Mouse (Mus musculus): ENCODE measurements around the gene Cdk19. TPM values are rescaled to one million over a fixed set of nuclear protein-coding genes. Genes with fewer than 3 reads are reported as not detected.
"Not testable (repeated sequence)": the region's sequence is repeated elsewhere in the genome, so short reads cannot be mapped to it uniquely, and the experiment has no call there.

The Cdk19 gene
- 7.5 and 9.1 TPM in 2 replicates for polyA plus RNA-seq (2014; fragmentation: Nextera tagmentation; extraction: Ambion mirVana)

DNA sequence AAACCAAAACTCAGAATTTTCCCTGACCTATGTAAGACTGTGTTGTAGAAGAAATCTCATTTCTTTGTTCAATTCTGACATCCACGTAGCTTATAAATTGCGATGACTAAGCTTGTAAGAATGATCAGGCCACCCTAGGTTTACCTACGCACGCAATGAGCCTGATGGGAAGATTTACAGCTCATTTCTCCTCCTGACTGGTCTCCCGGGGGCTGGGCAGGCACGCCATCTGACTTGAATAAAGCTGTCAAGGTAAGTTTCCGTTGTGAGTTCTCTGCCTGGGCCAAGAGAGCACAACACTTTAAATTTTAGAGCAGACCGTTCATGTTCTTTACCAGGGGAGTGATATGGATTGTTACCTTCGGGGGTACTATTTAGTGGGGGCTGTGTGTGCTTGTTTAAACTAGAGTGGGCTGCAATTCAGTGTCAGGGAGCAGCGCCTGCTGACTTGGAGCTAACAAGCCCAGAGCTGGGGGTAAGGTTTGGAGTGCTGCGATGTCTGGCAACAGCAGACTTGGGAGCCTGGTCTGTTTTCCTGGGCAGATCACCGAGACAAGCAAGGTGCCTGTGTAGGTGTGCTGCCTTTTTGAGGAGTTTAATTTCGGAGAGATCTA is at the start of gene Cdk19:
Gene Cdk19 (plus strand): TSS at position 214 of the 614 bp plus-strand sequence.
- no peak within 1 kb of the TSS for H3K27ac ChIP-seq (replicated peaks in 1 of 2; ENCODE audit: control insufficient read depth in 1 of 2, insufficient read depth in 1 of 2, low read depth in 2 of 2, low read length in 2 of 2)
- H3K9ac ChIP-seq (ENCODE audit: low read length) = no peak within 1 kb of the TSS
- ATAC-seq (ENCODE audit: insufficient number of reproducible peaks, insufficient read depth, low FRiP score, low read depth) = no peak
- H3K9me3 ChIP-seq (ENCODE audit: control insufficient read depth, low read length) = no peaks in the 10 kb centered on the region
- H3K36me3 ChIP-seq (ENCODE audit: control insufficient read depth, insufficient read depth, low read length) = no peaks in the 10 kb centered on the region
- no peaks in the 10 kb centered on the region for H3K4me1 ChIP-seq (ENCODE audit: control insufficient read depth in 2 of 2, insufficient read depth in 2 of 2, low read length in 2 of 2)
- 46% methylated on average over 13 of the region's 13 CpGs for WGBS
- no peak within 1 kb of the TSS for H3K4me3 ChIP-seq (ENCODE audit: control insufficient read depth in 1 of 2, insufficient read depth in 1 of 2, low read depth in 1 of 2, low read length in 2 of 2)
- H3K27me3 ChIP-seq (ENCODE audit: control insufficient read depth, insufficient read depth, low read length) = no peaks in the 10 kb centered on the region
- H3K4me2 ChIP-seq (ENCODE audit: low read length) = no peak within 1 kb of the TSS

DNA sequence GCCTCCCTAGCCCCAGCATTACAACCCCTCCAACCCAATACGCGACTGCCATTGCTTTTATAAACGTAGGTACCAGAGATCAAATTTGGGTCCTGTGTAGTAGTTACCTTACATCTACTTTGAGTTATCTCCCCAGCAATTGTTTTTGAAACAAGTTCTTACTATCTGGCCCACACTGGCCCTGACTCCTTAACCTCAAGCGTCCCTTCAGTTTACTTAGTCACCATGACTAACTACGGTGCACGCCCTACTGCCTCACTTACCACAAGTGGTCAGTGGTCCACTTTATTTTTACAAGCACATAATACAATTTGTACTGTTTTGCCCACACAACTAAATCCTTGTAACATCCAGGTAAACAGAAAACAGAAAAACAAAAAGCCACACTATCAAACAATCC is 46.7 kb upstream of the Cdk19 start:
- H3K9ac ChIP-seq (ENCODE audit: low read length) = no peak overlapping the region
- WGBS = 90% methylated on average over 6 of the region's 6 CpGs
- H3K4me2 ChIP-seq (ENCODE audit: low read length) = no peak overlapping the region
- H3K27me3 ChIP-seq (ENCODE audit: control insufficient read depth, insufficient read depth, low read length) = no peaks in the 10 kb centered on the region
- peaks cover 52% of the 10 kb centered on the region for H3K36me3 ChIP-seq (ENCODE audit: control insufficient read depth, insufficient read depth, low read length)
- H3K4me1 ChIP-seq (ENCODE audit: control insufficient read depth in 2 of 2, insufficient read depth in 2 of 2, low read length in 2 of 2) = no peaks in the 10 kb centered on the region
- ATAC-seq (ENCODE audit: insufficient number of reproducible peaks, insufficient read depth, low FRiP score, low read depth) = no peak
- no peak overlapping the region for H3K27ac ChIP-seq (replicated peaks in 1 of 2; ENCODE audit: control insufficient read depth in 1 of 2, insufficient read depth in 1 of 2, low read depth in 2 of 2, low read length in 2 of 2)
- H3K9me3 ChIP-seq (ENCODE audit: control insufficient read depth, low read length) = no peaks in the 10 kb centered on the region
- no peak overlapping the region for H3K4me3 ChIP-seq (ENCODE audit: control insufficient read depth in 1 of 2, insufficient read depth in 1 of 2, low read depth in 1 of 2, low read length in 2 of 2)

DNA sequence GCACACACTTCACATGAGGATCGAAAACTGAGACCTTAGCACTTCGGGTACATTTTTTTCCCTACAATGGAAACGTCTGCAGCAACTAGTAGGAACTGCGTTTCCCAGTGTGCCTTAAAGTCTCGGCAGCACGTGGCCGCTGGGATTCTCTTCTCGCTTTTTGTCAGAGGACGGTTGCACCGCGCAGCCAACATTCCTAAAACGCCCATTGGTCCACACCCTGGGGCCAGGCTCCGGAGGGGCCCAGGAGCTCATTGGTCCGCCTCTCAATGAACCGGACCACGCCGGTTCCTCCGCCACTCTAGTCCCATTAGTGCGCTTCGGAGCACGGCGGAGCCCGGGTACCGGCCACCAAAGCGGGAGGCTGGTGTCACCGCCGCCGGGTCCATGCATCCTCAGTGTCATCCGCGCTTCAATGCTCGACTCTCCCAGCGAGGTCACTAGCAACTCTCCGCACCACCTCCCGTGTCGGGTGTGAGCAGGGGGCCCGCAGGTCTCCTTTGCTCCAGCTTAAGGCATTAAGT is 38.7 kb upstream of the Cdk19 start:
- under 1% methylated on average over 36 of the region's 36 CpGs for WGBS
- peak; percentile 73 for ATAC-seq (ENCODE audit: insufficient number of reproducible peaks, insufficient read depth, low FRiP score, low read depth)

DNA sequence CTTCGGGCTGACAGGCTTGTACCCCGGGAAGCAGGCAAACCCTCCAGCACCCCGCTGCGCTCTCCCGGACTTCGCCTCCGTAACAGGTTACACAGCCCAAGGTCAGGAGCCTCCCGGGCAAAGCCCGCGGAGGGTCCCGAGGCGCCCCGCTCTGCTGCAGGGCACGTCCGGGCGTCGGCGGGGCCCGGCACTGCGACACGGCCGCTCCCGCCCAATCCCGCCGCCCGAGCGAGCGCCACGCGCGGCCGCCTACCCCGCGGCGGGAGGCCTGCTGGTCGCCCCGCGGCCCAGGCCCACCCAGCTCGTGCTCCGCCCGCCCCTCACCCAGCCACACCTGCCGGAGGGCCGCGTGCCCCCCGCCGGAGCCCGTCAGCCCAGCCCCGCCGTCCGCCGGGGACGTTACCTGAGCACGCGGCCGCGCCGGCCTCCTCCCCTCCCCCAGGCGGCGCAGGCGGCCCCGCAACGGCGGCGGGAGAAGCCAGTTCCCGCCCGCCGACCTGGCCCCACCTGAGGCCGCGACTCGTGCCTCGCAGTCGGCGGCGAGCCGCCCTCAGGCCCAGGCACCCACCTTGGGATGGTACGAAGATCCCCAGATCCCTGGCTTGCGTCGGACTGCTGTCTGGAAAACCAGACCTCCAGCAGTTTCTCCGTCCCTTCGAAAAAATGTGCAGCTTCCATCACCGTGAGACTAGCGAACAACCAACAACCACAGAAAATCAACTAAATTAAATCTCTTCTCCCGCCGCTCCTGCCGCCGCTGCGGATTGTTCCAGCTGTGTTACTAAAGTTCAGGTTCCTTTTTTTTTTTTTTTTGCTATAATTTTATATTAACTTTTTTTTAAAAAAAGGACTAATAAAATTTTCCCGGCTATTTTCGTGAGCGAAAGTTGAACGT is 37.9 kb upstream of the Cdk19 start:
- under 1% methylated on average over 54 of the region's 91 CpGs for WGBS
- not testable (repeated sequence) for H3K36me3 ChIP-seq (ENCODE audit: control insufficient read depth, insufficient read depth, low read length)

More for the DNA sequence above, 38.7 kb upstream of the Cdk19 start:
- peak overlapping the region; percentile 96 for H3K9ac ChIP-seq (ENCODE audit: low read length)
- H3K4me2 ChIP-seq (ENCODE audit: low read length) = peak overlapping the region; percentile 74
- H3K27ac ChIP-seq (replicated peaks in 1 of 2; ENCODE audit: control insufficient read depth in 1 of 2, insufficient read depth in 1 of 2, low read depth in 2 of 2, low read length in 2 of 2) = peak overlapping the region; percentile 88 to 92
- peak overlapping the region; percentile 93 to 96 for H3K4me3 ChIP-seq (ENCODE audit: control insufficient read depth in 1 of 2, insufficient read depth in 1 of 2, low read depth in 1 of 2, low read length in 2 of 2)
- H3K4me1 ChIP-seq (ENCODE audit: control insufficient read depth in 2 of 2, insufficient read depth in 2 of 2, low read length in 2 of 2) = peaks cover 0 to 17% of the 10 kb centered on the region in 2 experiments; a peak in 2 of 4 replicates
- H3K36me3 ChIP-seq (ENCODE audit: control insufficient read depth, insufficient read depth, low read length) = no peaks in the 10 kb centered on the region
- H3K9me3 ChIP-seq (ENCODE audit: control insufficient read depth, low read length) = no peaks in the 10 kb centered on the region
- H3K27me3 ChIP-seq (ENCODE audit: control insufficient read depth, insufficient read depth, low read length) = no peaks in the 10 kb centered on the region

DNA sequence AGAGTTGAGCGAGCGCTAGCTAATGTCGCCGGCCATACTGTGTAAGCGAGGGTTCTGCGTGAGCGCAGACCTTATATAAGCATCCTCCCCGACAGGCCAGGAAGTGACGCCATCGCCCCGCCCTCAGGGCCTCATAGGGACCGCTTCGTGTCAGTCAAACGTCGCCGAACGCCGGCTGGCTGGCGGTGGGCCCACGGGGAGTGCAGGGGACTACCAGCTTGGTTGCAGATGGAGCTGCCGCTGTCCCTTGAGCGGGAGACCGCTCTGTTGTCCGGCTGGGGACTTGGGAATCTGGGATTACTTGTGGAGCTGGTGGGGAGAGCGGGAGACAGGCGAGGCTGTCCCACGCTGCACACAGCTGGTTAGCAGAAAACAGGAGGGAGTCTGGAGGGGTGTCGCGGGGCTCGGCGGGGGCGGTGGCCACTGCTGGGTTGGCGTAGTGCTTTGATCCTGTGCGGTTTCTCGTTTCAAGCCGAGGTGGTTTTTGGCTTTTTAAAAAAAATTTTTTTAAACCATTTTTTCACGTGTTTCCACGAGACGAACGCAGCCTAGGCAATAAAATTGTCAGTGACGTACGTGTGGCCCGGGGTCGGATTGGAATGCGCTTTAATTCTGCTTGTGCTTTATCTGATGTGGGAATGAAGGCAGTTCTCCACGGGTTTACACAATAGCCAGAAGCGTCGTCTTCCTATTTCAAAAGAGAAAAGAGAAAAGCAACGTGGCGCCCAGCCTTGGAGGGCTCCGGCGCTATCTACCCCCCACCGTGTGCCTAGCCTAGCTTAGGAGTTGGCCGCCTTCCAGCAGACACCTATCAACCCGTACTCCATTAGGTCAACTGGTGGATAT is 37.0 kb upstream of the Cdk19 start, which contains the start of gene Amd1:
Gene Amd1 (minus strand): TSS at position 47 of the 846 bp plus-strand sequence.
- WGBS = under 1% methylated on average over 55 of the region's 55 CpGs
- Histone ChIP-seq H3K4me3 (ENCODE audit: control insufficient read depth in 1 of 2, insufficient read depth in 1 of 2, low read depth in 1 of 2, low read length in 2 of 2) (peak within 1 kb of the TSS; percentile 96 to 97), H3K9me3 (ENCODE audit: control insufficient read depth, low read length) (peaks cover 5% of the 10 kb centered on the region), H3K27me3 (ENCODE audit: control insufficient read depth, insufficient read depth, low read length) (no peaks in the 10 kb centered on the region), H3K4me2 (ENCODE audit: low read length) (peak within 1 kb of the TSS; percentile 83), H3K27ac (replicated peaks in 1 of 2; ENCODE audit: control insufficient read depth in 1 of 2, insufficient read depth in 1 of 2, low read depth in 2 of 2, low read length in 2 of 2) (peak within 1 kb of the TSS; percentile 99), H3K9ac (ENCODE audit: low read length) (peak within 1 kb of the TSS; percentile 96), H3K4me1 (ENCODE audit: control insufficient read depth in 2 of 2, insufficient read depth in 2 of 2, low read length in 2 of 2) (peaks cover 0 to 17% of the 10 kb centered on the region in 2 experiments; a peak in 2 of 4 replicates), H3K36me3 (ENCODE audit: control insufficient read depth, insufficient read depth, low read length) (no peaks in the 10 kb centered on the region)
- peak; percentile 97 for ATAC-seq (ENCODE audit: insufficient number of reproducible peaks, insufficient read depth, low FRiP score, low read depth)

More for the DNA sequence above, 37.9 kb upstream of the Cdk19 start:
- Histone ChIP-seq H3K9ac (ENCODE audit: low read length) (peak overlapping the region; percentile 96), H3K27ac (replicated peaks in 1 of 2; ENCODE audit: control insufficient read depth in 1 of 2, insufficient read depth in 1 of 2, low read depth in 2 of 2, low read length in 2 of 2) (peak overlapping the region; percentile 88 to 99), H3K4me3 (ENCODE audit: control insufficient read depth in 1 of 2, insufficient read depth in 1 of 2, low read depth in 1 of 2, low read length in 2 of 2) (peak overlapping the region; percentile 93 to 96), H3K4me1 (ENCODE audit: control insufficient read depth in 2 of 2, insufficient read depth in 2 of 2, low read length in 2 of 2) (peaks cover 0 to 17% of the 10 kb centered on the region in 2 experiments; a peak in 2 of 4 replicates), H3K4me2 (ENCODE audit: low read length) (peak overlapping the region; percentile 74)
- not testable (repeated sequence) for H3K27me3 ChIP-seq (ENCODE audit: control insufficient read depth, insufficient read depth, low read length); H3K9me3 ChIP-seq (ENCODE audit: control insufficient read depth, low read length)
- peak; percentile 38; the same call in 1 of the 2 replicates for ATAC-seq (ENCODE audit: insufficient number of reproducible peaks, insufficient read depth, low FRiP score, low read depth)

DNA sequence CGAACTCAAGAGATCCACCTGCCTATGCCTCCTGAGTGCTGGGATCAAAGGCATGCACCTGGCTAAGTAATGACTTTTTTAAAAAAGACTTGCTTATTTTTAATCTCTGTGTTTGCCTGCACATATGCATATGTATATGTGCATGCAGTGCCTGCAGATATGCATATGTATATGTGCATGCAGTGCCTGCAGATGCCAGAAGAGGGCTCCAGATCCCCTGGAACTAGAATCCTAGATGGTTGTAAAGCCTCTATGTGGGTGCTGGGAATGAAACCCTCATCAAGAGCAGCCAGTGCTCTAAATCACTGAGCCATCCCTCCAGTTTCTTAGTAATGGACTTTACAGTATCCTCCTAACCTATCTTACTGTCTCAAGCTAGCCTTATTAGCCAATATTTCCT is 33.4 kb upstream of the Cdk19 start:
- no peaks in the 10 kb centered on the region for H3K4me1 ChIP-seq (ENCODE audit: control insufficient read depth in 2 of 2, insufficient read depth in 2 of 2, low read length in 2 of 2)
- 96% methylated on average over 1 of the region's 1 CpGs for WGBS
- no peak for ATAC-seq (ENCODE audit: insufficient number of reproducible peaks, insufficient read depth, low FRiP score, low read depth)

More for the DNA sequence above, 33.4 kb upstream of the Cdk19 start:
- no peak overlapping the region for H3K9ac ChIP-seq (ENCODE audit: low read length)
- H3K4me3 ChIP-seq (ENCODE audit: control insufficient read depth in 1 of 2, insufficient read depth in 1 of 2, low read depth in 1 of 2, low read length in 2 of 2) = no peak overlapping the region
- no peaks in the 10 kb centered on the region for H3K27me3 ChIP-seq (ENCODE audit: control insufficient read depth, insufficient read depth, low read length)
- H3K36me3 ChIP-seq (ENCODE audit: control insufficient read depth, insufficient read depth, low read length) = no peaks in the 10 kb centered on the region
- H3K9me3 ChIP-seq (ENCODE audit: control insufficient read depth, low read length) = peaks cover 5% of the 10 kb centered on the region
- no peak overlapping the region for H3K4me2 ChIP-seq (ENCODE audit: low read length)
- no peak overlapping the region for H3K27ac ChIP-seq (replicated peaks in 1 of 2; ENCODE audit: control insufficient read depth in 1 of 2, insufficient read depth in 1 of 2, low read depth in 2 of 2, low read length in 2 of 2)
